Mouse (Mus musculus) bone marrow, adult 2 months (tissue): ENCODE measurements around the gene Fancc.

ENCODE experiments used
- CTCF ChIP-seq: fragments of 200-500 bp; IDR thresholded peaks from 2 replicates; pipeline ENCODE4 v1.5.1; 2011; ENCODE audit warnings: low read length, control low read depth; ENCODE audit not compliant: control insufficient read depth, insufficient read depth
- POLR2A ChIP-seq: fragments of 200-500 bp; IDR thresholded peaks from 2 replicates; pipeline ENCODE4 v1.6.1; 2011; ENCODE audit warnings: low read depth, mild to moderate bottlenecking, control low read depth, low read length, borderline replicate concordance; ENCODE audit not compliant: control insufficient read depth

DNA sequence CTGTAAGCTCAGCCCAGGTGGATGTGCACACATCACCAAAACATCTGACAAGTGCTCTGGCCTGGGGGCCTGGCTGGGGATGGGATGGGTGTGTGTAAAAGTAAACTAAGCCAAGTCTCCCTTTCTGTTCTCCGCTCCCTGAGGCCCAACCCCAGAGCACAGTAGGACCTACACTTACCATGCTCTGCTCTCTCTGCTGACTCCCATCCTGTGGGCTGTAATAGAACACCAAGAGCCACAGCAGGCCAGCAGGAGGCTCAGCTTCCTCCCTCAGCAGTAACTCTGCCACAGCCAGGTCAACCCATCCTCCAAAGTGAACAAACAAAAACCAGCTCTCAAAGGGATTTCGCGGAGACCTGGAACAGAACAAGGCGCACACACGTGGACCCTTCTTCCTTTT lies 175.4 kb downstream of the Fancc start:
- TF ChIP-seq CTCF (no peak), POLR2A (no peak)
